Mouse (Mus musculus) ES-Bruce4 (cell line): ENCODE results near the gene Krt81.

Experiments used
- CTCF ChIP-seq: IDR thresholded peaks from one replicate; pipeline ENCODE4 v1.8.1; 2011; ENCODE audit warnings: low read depth, low read length
- EP300 ChIP-seq: IDR thresholded peaks from 2 replicates; pipeline ENCODE4 v1.6.1; 2011; ENCODE audit warnings: low read depth, low read length; ENCODE audit not compliant: insufficient read depth
- POLR2A ChIP-seq: IDR thresholded peaks from one replicate; pipeline ENCODE4 v1.8.1; 2011; ENCODE audit warnings: low read length; ENCODE audit not compliant: insufficient read depth

- TF ChIP-seq POLR2A (no peak), CTCF (peak; percentile 32), EP300 (no peak)
These were observed 42.6 kb downstream of the Krt81 start for GRCm38 (mm10) chr15:101420903-101421302.
